Mouse (Mus musculus): ENCODE results near the gene Notch1. TPM values are rescaled to one million over a fixed set of nuclear protein-coding genes. Genes with fewer than 3 reads are reported as not detected.

Gene Notch1
- polyA plus RNA-seq, 1 experiment from 2014 or later, result 26.7 TPM

GRCm38 (mm10) chr2:26494396-26494795 is 22.1 kb downstream of the Notch1 start:
- peaks cover 34% of the 10 kb centered on the region for H3K27me3 ChIP-seq (ENCODE audit: poor library complexity, severe bottlenecking)
- peak overlapping the region; percentile 5; the same call in 1 of the 2 replicates for H3K4me3 ChIP-seq
- 62% methylated on average over 7 of the region's 7 CpGs for WGBS
- peaks cover 90% of the 10 kb centered on the region for H3K36me3 ChIP-seq (replicated peaks)
- peak overlapping the region; percentile 97 for H3K27ac ChIP-seq
- DNase-seq (ENCODE audit: extremely low spot score, low spot score), result peak; percentile 41
- no peaks in the 10 kb centered on the region for H3K9me3 ChIP-seq
- peaks cover 100% of the 10 kb centered on the region for H3K4me1 ChIP-seq

- Histone ChIP-seq H3K27me3 (ENCODE audit: poor library complexity, severe bottlenecking) (peaks cover 22% of the 10 kb centered on the region), H3K27ac (peak overlapping the region; percentile 97), H3K9me3 (no peaks in the 10 kb centered on the region), H3K36me3 (replicated peaks) (peaks cover 84% of the 10 kb centered on the region), H3K4me3 (peak overlapping the region; percentile 7; the same call in 1 of the 2 replicates), H3K4me1 (peaks cover 100% of the 10 kb centered on the region)
- no peak for DNase-seq (ENCODE audit: extremely low spot score, low spot score)
- 45% methylated on average over 9 of the region's 9 CpGs for WGBS
These were observed 23.3 kb downstream of the Notch1 start for GRCm38 (mm10) chr2:26493021-26493781.

DNA sequence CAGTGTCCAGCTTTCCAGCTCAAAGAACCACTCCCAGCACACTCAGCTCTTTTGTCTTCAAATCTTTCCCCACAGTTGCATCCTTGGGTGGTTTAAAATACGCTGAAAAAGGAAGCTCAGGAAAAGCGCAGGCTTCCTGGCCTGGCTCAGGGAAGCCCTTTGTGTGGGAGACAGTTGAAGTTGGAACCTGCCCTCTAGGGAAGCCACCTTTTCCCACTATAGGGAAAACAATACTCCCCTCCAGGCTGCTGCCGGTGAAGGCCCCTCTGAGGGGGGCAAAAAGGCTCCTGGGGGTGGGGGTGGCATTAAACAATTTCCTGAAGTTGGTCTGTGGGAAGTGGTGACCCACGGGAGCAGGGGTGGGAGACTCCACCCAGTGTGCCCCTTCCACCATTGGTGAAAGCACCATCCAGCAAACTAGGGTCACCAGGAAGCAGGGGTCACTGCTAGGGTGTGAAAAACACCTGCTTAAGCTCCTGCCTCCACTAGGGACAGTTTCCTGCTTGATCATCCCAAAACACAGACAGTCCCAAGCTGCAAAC is 25.6 kb downstream of the Notch1 start:
- H3K27me3 ChIP-seq (ENCODE audit: poor library complexity, severe bottlenecking), result 0 out of 2 replicates have a peak, but pooled peaks cover 4% of the 10 kb centered on the region
- peak overlapping the region; percentile 16; the same call in 1 of the 2 replicates for H3K4me3 ChIP-seq
- H3K9me3 ChIP-seq, result no peaks in the 10 kb centered on the region
- 29% methylated on average over 4 of the region's 4 CpGs for WGBS
- DNase-seq (ENCODE audit: extremely low spot score, low spot score), result no peak
- peaks cover 100% of the 10 kb centered on the region for H3K4me1 ChIP-seq
- H3K27ac ChIP-seq, result peak overlapping the region; percentile 97
- peaks cover 61% of the 10 kb centered on the region for H3K36me3 ChIP-seq (replicated peaks)

DNA sequence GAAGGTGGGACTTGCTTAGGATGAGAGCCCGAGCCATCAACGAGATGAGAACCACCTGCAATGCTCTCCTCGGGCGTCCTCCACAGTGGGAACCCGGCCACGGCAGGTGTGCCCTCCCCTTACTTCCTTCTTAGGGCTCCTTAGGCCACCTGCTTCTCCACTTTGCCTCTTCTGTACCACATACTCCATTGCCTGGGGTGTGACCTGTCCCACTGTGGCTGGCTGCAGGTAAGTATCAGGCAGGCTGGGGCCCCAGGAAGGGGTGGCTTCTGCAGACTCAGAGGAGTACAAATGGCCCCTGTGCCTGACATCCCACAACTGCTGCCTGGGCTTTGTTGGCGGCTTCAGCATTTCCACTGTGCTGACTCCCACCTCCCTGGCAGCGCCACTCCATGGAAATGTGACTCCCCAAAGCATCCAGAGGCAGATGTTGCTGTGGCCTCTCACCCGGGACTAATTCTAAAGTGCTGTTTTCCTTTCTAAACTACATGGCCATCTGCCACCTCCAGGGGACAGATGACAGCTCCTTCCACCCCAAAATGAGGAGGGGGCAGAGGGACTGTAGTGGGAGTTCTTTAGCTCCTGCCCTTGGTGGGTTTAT is 27.8 kb downstream of the Notch1 start:
- WGBS, result 55% methylated on average over 9 of the region's 9 CpGs
- Histone ChIP-seq H3K4me1 (peaks cover 100% of the 10 kb centered on the region), H3K36me3 (replicated peaks) (peaks cover 57% of the 10 kb centered on the region), H3K4me3 (peak overlapping the region; percentile 37; the same call in 1 of the 2 replicates), H3K9me3 (no peaks in the 10 kb centered on the region), H3K27ac (peak overlapping the region; percentile 97), H3K27me3 (ENCODE audit: poor library complexity, severe bottlenecking) (no peaks in the 10 kb centered on the region)
- peak; percentile 35 for DNase-seq (ENCODE audit: extremely low spot score, low spot score)

DNA sequence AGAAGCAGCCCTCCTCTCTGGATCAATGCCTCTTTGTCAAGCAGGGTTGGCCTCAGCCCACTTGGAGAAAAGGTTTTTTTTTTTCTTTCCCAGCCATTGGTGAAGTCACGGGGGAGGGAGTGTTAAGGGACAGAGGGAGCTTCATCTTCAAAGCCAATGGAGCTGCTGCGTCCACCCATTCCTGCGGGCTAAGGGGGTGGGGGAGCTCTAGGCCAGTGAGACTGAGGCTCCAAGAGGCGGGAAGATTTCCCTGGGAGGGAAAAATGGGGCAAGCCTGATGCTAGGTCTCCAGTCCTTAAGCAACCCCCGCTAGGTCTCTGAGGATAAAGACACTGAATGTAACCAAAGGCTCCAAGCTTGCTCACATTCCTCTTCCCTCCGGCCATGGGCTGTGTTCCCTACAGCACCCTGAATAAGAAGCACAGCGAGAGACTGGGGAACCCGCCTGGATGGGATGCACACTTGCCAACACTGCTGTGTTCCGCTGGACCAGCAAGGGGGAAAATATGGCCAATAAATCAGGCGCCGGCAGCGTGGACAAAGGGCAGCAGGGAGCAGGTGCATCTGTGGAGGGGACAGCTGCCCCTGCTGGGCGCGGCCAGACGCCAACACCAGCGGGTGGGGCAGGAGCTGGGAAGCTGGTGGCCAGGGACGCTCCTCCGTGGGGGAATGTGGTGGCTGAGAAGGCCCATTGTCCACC is 29.0 kb downstream of the Notch1 start:
- Histone ChIP-seq H3K27ac (peak overlapping the region; percentile 97), H3K4me1 (peaks cover 100% of the 10 kb centered on the region), H3K4me3 (peak overlapping the region; percentile 37), H3K27me3 (ENCODE audit: poor library complexity, severe bottlenecking) (no peaks in the 10 kb centered on the region), H3K9me3 (no peaks in the 10 kb centered on the region), H3K36me3 (replicated peaks) (peaks cover 59% of the 10 kb centered on the region)
- peak; percentile 74 for DNase-seq (ENCODE audit: extremely low spot score, low spot score)
- WGBS, result 24% methylated on average over 18 of the region's 18 CpGs

DNA sequence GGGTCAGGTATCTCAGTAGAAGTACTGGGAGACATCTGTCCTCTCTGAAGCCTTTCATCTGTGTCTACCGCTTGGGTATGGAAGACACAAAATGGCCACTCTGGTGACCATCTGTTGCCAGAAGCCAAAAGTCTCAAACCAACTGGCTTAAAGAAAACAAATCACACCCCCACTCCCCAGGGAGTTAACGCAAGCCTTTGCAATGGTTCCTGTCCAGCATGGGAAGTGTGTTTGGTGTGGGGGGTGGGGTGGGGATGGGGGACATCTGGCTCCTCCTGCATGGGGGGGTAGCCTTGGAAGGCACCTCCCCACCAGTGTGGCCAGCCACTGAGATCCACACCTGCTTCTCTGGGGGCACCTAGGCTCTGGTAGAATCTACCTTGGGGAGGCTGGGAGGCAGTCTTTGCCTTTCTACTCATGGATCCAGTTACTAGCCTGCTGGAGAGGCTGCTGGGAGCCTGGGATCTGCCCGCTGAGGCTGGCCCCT is 29.6 kb downstream of the Notch1 start:
- no peak for DNase-seq (ENCODE audit: extremely low spot score, low spot score)
- H3K36me3 ChIP-seq (replicated peaks), result peaks cover 59% of the 10 kb centered on the region
- peaks cover 100% of the 10 kb centered on the region for H3K4me1 ChIP-seq
- H3K4me3 ChIP-seq, result peak overlapping the region; percentile 37
- WGBS, result 11% methylated on average over 3 of the region's 3 CpGs
- H3K9me3 ChIP-seq, result no peaks in the 10 kb centered on the region
- H3K27ac ChIP-seq, result peak overlapping the region; percentile 97
- no peaks in the 10 kb centered on the region for H3K27me3 ChIP-seq (ENCODE audit: poor library complexity, severe bottlenecking)

DNA sequence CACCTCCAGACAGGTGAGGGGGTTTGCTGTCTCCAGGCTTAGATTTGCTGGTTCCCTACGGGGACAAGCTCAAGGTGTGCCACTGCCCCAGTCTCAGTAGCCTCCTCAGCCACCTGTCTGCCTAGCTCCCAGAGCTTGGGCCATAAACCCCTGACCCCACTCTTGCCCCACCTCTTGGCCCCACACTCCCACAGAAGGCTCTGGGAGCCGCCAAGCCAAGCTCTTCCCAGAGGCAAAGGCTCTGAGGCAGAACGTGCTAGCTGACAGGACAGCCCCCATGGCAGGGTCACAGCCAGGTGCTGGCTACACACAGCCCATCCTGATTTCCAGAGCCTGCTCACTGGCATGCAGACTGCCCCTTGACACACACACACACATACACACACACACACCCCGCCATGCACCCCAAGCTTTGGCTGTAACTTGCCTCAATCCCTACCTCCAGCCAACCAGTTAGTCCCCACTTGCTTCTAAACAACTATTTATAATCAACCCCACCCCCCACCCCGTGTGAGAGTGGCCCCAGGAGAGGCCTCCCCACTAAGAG is 30.1 kb downstream of the Notch1 start:
- no peak for DNase-seq (ENCODE audit: extremely low spot score, low spot score)
- Histone ChIP-seq H3K9me3 (no peaks in the 10 kb centered on the region), H3K4me3 (peak overlapping the region; percentile 37), H3K27me3 (ENCODE audit: poor library complexity, severe bottlenecking) (no peaks in the 10 kb centered on the region), H3K36me3 (replicated peaks) (peaks cover 59% of the 10 kb centered on the region), H3K4me1 (peaks cover 95% of the 10 kb centered on the region), H3K27ac (peak overlapping the region; percentile 97)
- 31% methylated on average over 5 of the region's 5 CpGs for WGBS

DNA sequence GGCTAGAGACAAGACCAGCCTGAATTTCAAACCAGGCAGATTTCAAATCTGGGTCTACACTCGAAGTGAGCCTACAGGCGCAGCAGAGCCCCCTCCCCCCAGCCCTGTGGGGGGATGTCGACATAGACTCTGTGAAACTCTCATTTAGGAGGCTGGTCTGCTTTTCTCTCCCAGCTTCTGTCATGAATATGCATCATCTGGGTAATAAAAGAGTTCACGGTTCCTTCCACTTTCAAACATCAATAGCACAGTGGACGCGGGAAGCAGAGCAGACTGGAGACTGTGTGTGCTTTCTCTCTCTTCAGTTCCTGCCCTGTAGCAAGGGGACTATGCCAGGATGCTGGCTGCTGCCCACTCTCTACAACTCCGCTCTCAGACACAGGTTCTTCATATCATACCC is 30.8 kb downstream of the Notch1 start:
- Histone ChIP-seq H3K9me3 (no peaks in the 10 kb centered on the region), H3K27me3 (ENCODE audit: poor library complexity, severe bottlenecking) (no peaks in the 10 kb centered on the region), H3K4me1 (peaks cover 89% of the 10 kb centered on the region), H3K27ac (peak overlapping the region; percentile 97), H3K36me3 (replicated peaks) (peaks cover 59% of the 10 kb centered on the region), H3K4me3 (peak overlapping the region; percentile 37)
- peak; percentile 40 for DNase-seq (ENCODE audit: extremely low spot score, low spot score)
- 42% methylated on average over 7 of the region's 7 CpGs for whole genome bisulfite sequencing

DNA sequence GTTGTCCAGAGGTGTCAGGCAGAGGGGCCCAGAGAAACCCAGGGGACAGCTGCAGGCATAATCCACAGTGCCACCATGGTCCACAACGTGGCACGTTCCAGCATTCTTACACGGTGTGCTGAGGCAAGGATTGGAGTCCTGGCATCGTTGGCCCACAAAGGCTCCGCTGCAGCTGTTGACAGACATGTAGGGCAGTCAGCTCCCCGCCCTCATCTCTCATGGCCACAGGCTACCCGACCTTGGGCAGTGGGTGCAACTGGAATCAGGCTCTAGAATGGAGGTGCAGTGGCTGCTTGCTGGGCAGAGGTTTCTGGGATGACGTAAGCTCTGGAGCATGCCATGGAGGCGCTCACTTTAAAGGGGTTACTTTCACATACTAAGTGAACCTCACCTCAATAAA is 31.2 kb downstream of the Notch1 start:
- no peak for DNase-seq (ENCODE audit: extremely low spot score, low spot score)
- peak overlapping the region; percentile 37; the same call in 1 of the 2 replicates for H3K4me3 ChIP-seq

DNA sequence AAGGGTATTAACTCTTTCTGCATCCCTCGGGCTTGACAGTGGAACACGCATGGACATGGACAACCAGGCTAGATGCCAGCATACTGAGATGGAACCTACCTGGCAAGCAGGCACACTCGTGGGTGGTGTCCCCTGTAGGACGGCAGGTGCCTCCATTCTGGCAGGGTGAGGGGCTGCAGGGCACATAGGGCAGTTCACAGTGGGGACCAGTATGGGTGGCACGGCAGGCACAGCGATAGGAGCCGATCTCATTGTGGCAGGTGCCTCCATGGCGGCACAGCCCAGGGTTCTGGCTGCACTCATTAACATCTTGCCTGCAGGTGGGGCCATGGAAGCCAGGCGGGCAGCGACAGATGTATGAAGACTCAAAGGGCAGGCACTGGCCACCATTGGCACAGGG is 32.3 kb downstream of the Notch1 start:
- peak overlapping the region; percentile 97 for H3K27ac ChIP-seq
- H3K4me3 ChIP-seq, result no peak overlapping the region
- H3K27me3 ChIP-seq (ENCODE audit: poor library complexity, severe bottlenecking), result no peaks in the 10 kb centered on the region
- peaks cover 69% of the 10 kb centered on the region for H3K36me3 ChIP-seq (replicated peaks)
- no peaks in the 10 kb centered on the region for H3K9me3 ChIP-seq
- DNase-seq (ENCODE audit: extremely low spot score, low spot score), result no peak
- 91% methylated on average over 10 of the region's 10 CpGs for WGBS
- peaks cover 84% of the 10 kb centered on the region for H3K4me1 ChIP-seq

More for the DNA sequence above, 31.2 kb downstream of the Notch1 start:
- 91% methylated on average over 9 of the region's 9 CpGs for WGBS
- peaks cover 85% of the 10 kb centered on the region for H3K4me1 ChIP-seq
- H3K27me3 ChIP-seq (ENCODE audit: poor library complexity, severe bottlenecking), result no peaks in the 10 kb centered on the region
- no peaks in the 10 kb centered on the region for H3K9me3 ChIP-seq
- peaks cover 59% of the 10 kb centered on the region for H3K36me3 ChIP-seq (replicated peaks)
- peak overlapping the region; percentile 97 for H3K27ac ChIP-seq

- Histone ChIP-seq H3K27ac (peak overlapping the region; percentile 97), H3K36me3 (replicated peaks) (peaks cover 73% of the 10 kb centered on the region), H3K4me3 (no peak overlapping the region), H3K9me3 (no peaks in the 10 kb centered on the region), H3K4me1 (peaks cover 84% of the 10 kb centered on the region), H3K27me3 (ENCODE audit: poor library complexity, severe bottlenecking) (no peaks in the 10 kb centered on the region)
- DNase-seq (ENCODE audit: extremely low spot score, low spot score), result no peak
- 81% methylated on average over 13 of the region's 13 CpGs for WGBS
These were observed 33.1 kb downstream of the Notch1 start for GRCm38 (mm10) chr2:26483230-26483869.

- Histone ChIP-seq H3K9me3 (no peaks in the 10 kb centered on the region), H3K27me3 (ENCODE audit: poor library complexity, severe bottlenecking) (no peaks in the 10 kb centered on the region), H3K4me3 (no peak overlapping the region), H3K4me1 (peaks cover 83% of the 10 kb centered on the region), H3K27ac (peak overlapping the region; percentile 97), H3K36me3 (replicated peaks) (peaks cover 76% of the 10 kb centered on the region)
- DNase-seq (ENCODE audit: extremely low spot score, low spot score), result no peak
- WGBS, result 93% methylated on average over 3 of the region's 3 CpGs
These were observed 33.6 kb downstream of the Notch1 start for GRCm38 (mm10) chr2:26482824-26483223.

All from forebrain, embryonic 10.5 days (tissue).